ENCODE assay signal across 8 mouse cellular contexts in the genomic region with DNA sequence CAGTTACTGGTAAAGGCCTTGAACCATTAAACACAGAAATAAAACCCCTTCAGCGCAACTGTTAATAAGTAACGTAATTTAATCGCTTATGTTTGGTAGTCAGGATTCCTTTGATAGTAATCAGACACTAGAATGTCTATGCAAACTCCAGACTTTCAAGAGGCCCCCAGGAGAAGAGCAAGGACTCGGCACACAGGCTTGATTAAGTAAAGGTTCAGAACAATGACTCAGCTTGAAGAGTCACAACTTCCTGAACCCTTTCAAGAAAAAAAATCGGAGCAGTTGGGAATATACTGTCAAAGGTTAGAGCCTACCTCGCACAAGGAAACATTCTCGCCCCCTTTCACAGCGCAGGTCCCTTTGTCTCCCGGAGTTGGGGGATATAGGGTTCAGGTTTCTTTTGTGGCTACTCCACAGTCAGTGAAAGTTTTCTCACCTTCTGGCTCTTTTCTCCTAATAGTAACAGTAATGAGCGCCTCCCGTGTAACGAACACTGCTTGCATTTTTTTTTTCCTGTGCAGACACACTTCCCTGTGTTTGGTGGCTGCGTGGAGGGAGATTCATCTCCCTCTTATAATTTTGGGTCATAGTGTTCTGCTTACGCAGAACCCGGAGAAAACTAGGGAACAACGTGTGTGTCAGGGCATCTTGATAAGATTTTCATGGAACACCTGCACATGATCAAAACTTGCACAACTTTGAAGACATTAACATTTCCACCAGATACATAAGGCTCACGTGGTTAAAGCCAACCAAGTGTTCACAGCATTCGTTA. TPM values are rescaled to one million over a fixed set of nuclear protein-coding genes. Genes with fewer than 3 reads are reported as not detected.
DNase-seq lines count a peak whose midpoint lies in the region; ATAC-seq and TF ChIP-seq lines count a peak whose summit lies in the region.

No protein-coding gene starts in this region.

- peaks cover 4% of the 10 kb centered on the region; the same call in 1 of the 2 replicates for H3K4me1 ChIP-seq in kidney, postnatal 0 days (replicated peaks; ENCODE audit: insufficient read depth, low read length)
- peaks cover 3% of the 10 kb centered on the region for H3K4me1 ChIP-seq in bone marrow macrophage, adult 2 months (ENCODE audit: control insufficient read depth, insufficient read depth, low read length)
- peaks cover 19% of the 10 kb centered on the region for H3K4me1 ChIP-seq in heart, embryonic 16.5 days (ENCODE audit: control insufficient read depth, insufficient read depth, low read length)

- peak overlapping the region; percentile 75; the same call in 1 of the 2 replicates for H3K9ac ChIP-seq in kidney, postnatal 0 days (ENCODE audit: low read depth, low read length)
- peak overlapping the region; percentile 79 for H3K9ac ChIP-seq in heart, embryonic 16.5 days (ENCODE audit: low read length)

- H3K4me3 ChIP-seq in kidney, postnatal 0 days (replicated peaks; ENCODE audit: low read depth, low read length): peak overlapping the region; percentile 60
- H3K4me3 ChIP-seq in bone marrow macrophage, adult 2 months (ENCODE audit: insufficient read depth, low read length): peak overlapping the region; percentile 94
- H3K4me3 ChIP-seq in heart, embryonic 16.5 days (ENCODE audit: low read length): peak overlapping the region; percentile 69

- H3K9me3 ChIP-seq in kidney, postnatal 0 days (replicated peaks; ENCODE audit: low read length): no peaks in the 10 kb centered on the region
- no peaks in the 10 kb centered on the region for H3K9me3 ChIP-seq in heart, embryonic 16.5 days (replicated peaks; ENCODE audit: control insufficient read depth, low read length)

- no peak for TF ChIP-seq CTCF in kidney, postnatal 0 days (IDR thresholded peaks at IDR 0.05; ENCODE audit: low read depth)
- TF ChIP-seq CTCF in bone marrow macrophage, adult 2 months (IDR thresholded peaks at IDR 0.05; ENCODE audit: low read depth, low read length): no peak

- 0 out of 2 replicates have a peak, but pooled peaks cover 5% of the 10 kb centered on the region for H3K36me3 ChIP-seq in kidney, postnatal 0 days (ENCODE audit: insufficient read depth, low read length)
- peaks cover 5% of the 10 kb centered on the region; the same call in 1 of the 2 replicates for H3K36me3 ChIP-seq in heart, embryonic 16.5 days (ENCODE audit: control insufficient read depth, insufficient read depth)

- no peak for ATAC-seq in kidney, postnatal 0 days (replicated peaks; ENCODE audit: low FRiP score, low read depth)
- no peak for ATAC-seq in heart, embryonic 16.5 days (replicated peaks; ENCODE audit: extremely low read depth, insufficient read depth, low FRiP score)
- 0 out of 2 replicates have a peak, but pooled peaks have one; percentile 11 for ATAC-seq in megakaryocyte, adult 5-6 weeks (ENCODE audit: poor library complexity, severe bottlenecking)

- H3K4me2 ChIP-seq in kidney, postnatal 0 days (ENCODE audit: low read length): peak overlapping the region; percentile 79
- H3K4me2 ChIP-seq in heart, embryonic 16.5 days (ENCODE audit: low read depth, low read length): peak overlapping the region; percentile 87

- no peaks in the 10 kb centered on the region for H3K27me3 ChIP-seq in kidney, postnatal 0 days (ENCODE audit: insufficient read depth, low read length)
- no peaks in the 10 kb centered on the region for H3K27me3 ChIP-seq in heart, embryonic 16.5 days (ENCODE audit: control insufficient read depth, insufficient read depth, low read length)

- 11% methylated on average over 18 of the region's 18 CpGs for WGBS in kidney, postnatal 0 days
- WGBS in heart, embryonic 16.5 days: 20% methylated on average over 18 of the region's 18 CpGs

- no peak for TF ChIP-seq POLR2A in bone marrow macrophage, adult 2 months (IDR thresholded peaks at IDR 0.05; ENCODE audit: borderline replicate concordance, low read depth, low read length)

- peak; percentile 39 for DNase-seq in kidney, postnatal 0 days (ENCODE audit: low spot score)
- DNase-seq in kidney, postnatal 36 days: no peak
- DNase-seq in gastrocnemius, postnatal 25 days: no peak
- DNase-seq in gastrocnemius, adult 18-20 months (ENCODE audit: low spot score): no peak
- DNase-seq in left cerebral cortex, adult 9 months (ENCODE audit: low spot score in 2 of 2): no peak

- peak overlapping the region; percentile 88 for H3K27ac ChIP-seq in kidney, postnatal 0 days
- peak overlapping the region; percentile 11; the same call in 1 of the 2 replicates for H3K27ac ChIP-seq in bone marrow macrophage, adult 2 months (ENCODE audit: insufficient read depth, low read depth, low read length)
- H3K27ac ChIP-seq in heart, embryonic 16.5 days (ENCODE audit: low read length): no peak overlapping the region; the same call in 1 of the 2 replicates

RNA-seq across cellular contexts. Expression of gene Bag2, which starts 1.1 kb away (rescaled TPM):
- 76.9 and 81.0 TPM in 2 replicates for polyA plus RNA-seq in kidney, postnatal 0 days (2015; fragmentation: Nextera tagmentation; extraction: Ambion mirVana)
- 1.1 and 2.0 TPM in 2 replicates for polyA plus RNA-seq in bone marrow macrophage, adult 2 months (2012; ENCODE audit: insufficient read depth, insufficient read length, missing spikeins)
- polyA plus RNA-seq in heart, embryonic 16.5 days (2015; fragmentation: Nextera tagmentation; extraction: Ambion mirVana): 87.3 and 90.1 TPM in 2 replicates
- 0.49 and 2.1 TPM in 2 replicates for total RNA-seq in megakaryocyte, adult 5-6 weeks (2015)
- 1.2 and 1.3 TPM in 2 replicates for total RNA-seq in megakaryocyte, adult 5-6 weeks (2017)
- 10 to 100 TPM; 15.1 to 18.4 TPM for total RNA-seq in gastrocnemius, postnatal 25 days (2021)
- 10 to 100 TPM; 16.4 to 17.3 TPM for total RNA-seq in gastrocnemius, adult 18-20 months (2021)

RNA-seq across cellular contexts. Expression of gene Rab23, which starts 36.8 kb away (rescaled TPM):
- 17.9 and 18.4 TPM in 2 replicates for polyA plus RNA-seq in kidney, postnatal 0 days (2015; fragmentation: Nextera tagmentation; extraction: Ambion mirVana)
- polyA plus RNA-seq in bone marrow macrophage, adult 2 months (2012; ENCODE audit: insufficient read depth, insufficient read length, missing spikeins): 5.1 and 6.4 TPM in 2 replicates
- 10.9 and 13.2 TPM in 2 replicates for polyA plus RNA-seq in heart, embryonic 16.5 days (2015; fragmentation: Nextera tagmentation; extraction: Ambion mirVana)
- total RNA-seq in megakaryocyte, adult 5-6 weeks (2015): 2.8 and 3.1 TPM in 2 replicates
- total RNA-seq in megakaryocyte, adult 5-6 weeks (2017): 1.7 and 3.0 TPM in 2 replicates
- 1 to 10 TPM; 4.9 to 8.3 TPM for total RNA-seq in gastrocnemius, postnatal 25 days (2021)
- 1 to 10 TPM; 4.7 to 4.8 TPM for total RNA-seq in gastrocnemius, adult 18-20 months (2021)

RNA-seq across cellular contexts. Expression of gene Zfp451, which starts 58.0 kb away (rescaled TPM):
- polyA plus RNA-seq in kidney, postnatal 0 days (2015; fragmentation: Nextera tagmentation; extraction: Ambion mirVana): 15.5 and 16.2 TPM in 2 replicates
- polyA plus RNA-seq in bone marrow macrophage, adult 2 months (2012; ENCODE audit: insufficient read depth, insufficient read length, missing spikeins): 19.9 and 23.1 TPM in 2 replicates
- 14.1 and 14.4 TPM in 2 replicates for polyA plus RNA-seq in heart, embryonic 16.5 days (2015; fragmentation: Nextera tagmentation; extraction: Ambion mirVana)
- 28.5 and 29.6 TPM in 2 replicates for total RNA-seq in megakaryocyte, adult 5-6 weeks (2015)
- 15.4 and 16.1 TPM in 2 replicates for total RNA-seq in megakaryocyte, adult 5-6 weeks (2017)
- 10 to 100 TPM in 1 of 2 experiments, 1 to 10 TPM in 1; 7.8 to 10.5 TPM for total RNA-seq in gastrocnemius, postnatal 25 days (2021)
- 10 to 100 TPM in 1 of 2 experiments, 1 to 10 TPM in 1; 9.0 to 12.1 TPM for total RNA-seq in gastrocnemius, adult 18-20 months (2021)

Comparison
In these comparisons a context has a peak if more than half of its experiments do, and no peak if none do; other contexts are left out.
1. RNA of gene Bag2, which starts 1.1 kb away (total RNA-seq): 15.1 to 18.4 TPM in gastrocnemius, postnatal 25 days and 16.4 to 17.3 TPM in gastrocnemius, adult 18-20 months; 0.49 to 2.1 TPM in megakaryocyte, adult 5-6 weeks; every median in the first group is over 4 times any median in the second.
2. Peak in every context shown above with its lines, with median percentiles within 50 percentile points of each other: H3K4me3 ChIP-seq.